Mouse (Mus musculus) left cerebral cortex, postnatal 36 days (tissue): ENCODE data around the gene Gm21861. TPM values are rescaled to one million over a fixed set of nuclear protein-coding genes. Genes with fewer than 3 reads are reported as not detected.
"Not testable (repeated sequence)": the region's sequence is repeated elsewhere in the genome, so short reads cannot be mapped to it uniquely, and the experiment has no call there.

Source experiments
- DNase-seq, 2 experiments: peaks; one replicate each; pipeline ENCODE4 v3.0.0; 2021 to 2022; ENCODE audit warnings: low spot score in 2 of 2, mixed read lengths in 1 of 2
- intact Hi-C: fragments of 180-260 bp; cut with DNase I; formaldehyde crosslinking; loops from one replicate; pipeline ENCODE4 v1.15.1; 2025
- total RNA-seq, 2 experiments: library from RNA; stranded (reverse); gene quantifications; 2 replicates each; pipeline ENCODE4 v1.2.3; 2021

Gene Gm21861
- not detected for total RNA-seq

DNA sequence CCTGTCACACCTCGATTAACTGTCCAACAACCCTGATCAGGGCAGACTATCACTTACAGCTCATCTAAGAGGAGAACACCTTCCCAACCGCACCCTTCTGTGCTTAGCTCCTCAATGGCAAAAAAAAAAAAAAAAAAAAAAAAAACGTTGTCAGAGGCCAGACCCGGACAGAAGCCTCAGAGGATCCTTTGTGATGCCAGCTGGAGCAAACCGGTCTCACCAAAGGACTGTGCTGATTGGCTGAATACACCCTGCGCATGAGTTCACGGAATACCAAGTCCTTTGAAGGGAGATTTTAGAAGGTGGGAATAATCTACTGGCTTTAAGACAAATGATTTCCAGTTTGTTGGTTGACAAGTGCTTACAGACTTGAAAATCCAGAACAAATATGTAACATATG, at the start of gene Gm21861:
TSS of gene Gm21861 (minus strand) at position 101 of the 400 bp plus-strand sequence.
- DNase-seq, intact Hi-C loops: not testable (repeated sequence)
